Mouse (Mus musculus) cerebellum, adult 18-20 months (tissue): Measurements from ENCODE around the gene Cps1.

Experiments
- DNase-seq, 2 experiments: peaks; one replicate each; pipeline ENCODE4 v3.0.0; 2021

The Cps1 gene

DNA sequence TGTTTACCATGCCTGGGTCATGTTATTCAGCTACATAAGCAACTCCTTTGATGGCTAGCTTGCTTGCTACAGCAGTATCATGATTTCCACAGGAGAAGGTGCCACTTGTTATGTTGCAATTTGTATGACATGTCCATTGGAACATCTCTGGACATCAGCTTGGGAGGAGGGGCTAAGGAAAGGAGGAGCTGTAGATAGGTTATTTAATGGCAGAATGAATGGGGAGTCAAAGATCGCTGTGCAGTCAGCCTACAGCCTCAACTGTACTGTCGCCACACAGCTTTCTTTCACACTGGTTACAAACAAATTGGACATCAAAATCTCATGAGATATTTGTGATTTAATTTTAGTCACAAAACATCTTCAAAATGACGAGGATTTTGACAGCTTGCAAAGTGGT, at the start of gene Cps1:
Gene Cps1 (plus strand): TSS at position 230 of the 400 bp plus-strand sequence.
- DNase-seq: no peak

DNA sequence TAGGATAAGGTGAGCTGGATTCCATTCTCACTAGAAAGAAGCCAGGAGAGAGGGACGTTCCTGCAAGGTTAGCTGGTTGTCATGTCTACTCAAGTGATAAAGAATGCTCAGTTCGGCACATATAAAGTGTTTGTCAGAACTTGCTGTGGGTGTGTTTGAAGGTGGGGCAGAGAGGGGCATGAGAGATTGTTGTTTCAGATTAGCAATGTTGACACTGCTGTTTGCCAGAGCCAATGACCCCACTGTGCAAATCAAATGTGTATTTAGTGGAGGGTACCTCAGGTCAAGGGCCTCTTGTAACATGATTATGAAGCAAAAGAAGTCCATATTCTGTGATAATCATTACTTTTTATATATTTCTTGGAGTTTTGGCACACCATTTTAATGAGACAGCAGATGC, 45.1 kb upstream of the Cps1 start:
- DNase-seq: no peak

DNA sequence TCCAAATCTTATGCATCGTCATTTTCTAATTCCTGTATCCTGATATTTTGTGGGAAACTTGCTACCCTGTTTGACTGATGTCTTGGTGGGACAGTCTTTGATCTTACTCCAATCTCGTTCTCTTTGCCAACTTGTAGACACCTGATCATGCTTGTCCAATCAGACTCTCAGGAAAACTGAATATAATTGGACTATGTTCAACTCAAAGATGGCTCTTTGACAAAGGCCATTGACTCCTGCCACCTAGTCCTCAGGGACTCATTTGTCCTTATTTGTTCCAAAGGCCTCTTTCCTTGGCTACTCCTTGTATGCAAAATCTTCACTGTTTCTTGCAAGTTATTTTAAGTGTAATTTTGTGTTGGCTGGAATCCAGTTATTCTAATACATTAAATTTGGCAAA, 44.2 kb upstream of the Cps1 start:
- no peak for DNase-seq

DNA sequence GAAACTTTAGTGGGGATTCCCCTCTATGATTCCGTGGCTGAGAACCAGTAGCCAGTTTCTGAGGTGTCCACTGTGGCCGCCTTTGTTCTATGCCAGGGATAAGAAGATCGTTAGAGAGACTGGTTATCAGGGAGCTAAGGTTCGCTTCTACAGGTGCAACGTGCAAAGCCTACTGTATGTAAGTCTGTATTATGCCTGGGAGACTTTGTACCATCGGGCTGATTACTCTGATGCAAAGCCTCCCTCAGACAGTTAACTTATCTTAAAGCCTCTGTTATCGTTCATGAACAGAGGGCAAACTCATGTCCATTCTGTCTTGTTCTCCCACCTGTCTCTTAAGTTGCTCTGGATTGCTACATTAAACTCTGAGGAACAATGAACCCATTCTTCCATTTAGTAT, 43.7 kb upstream of the Cps1 start:
- no peak for DNase-seq

DNA sequence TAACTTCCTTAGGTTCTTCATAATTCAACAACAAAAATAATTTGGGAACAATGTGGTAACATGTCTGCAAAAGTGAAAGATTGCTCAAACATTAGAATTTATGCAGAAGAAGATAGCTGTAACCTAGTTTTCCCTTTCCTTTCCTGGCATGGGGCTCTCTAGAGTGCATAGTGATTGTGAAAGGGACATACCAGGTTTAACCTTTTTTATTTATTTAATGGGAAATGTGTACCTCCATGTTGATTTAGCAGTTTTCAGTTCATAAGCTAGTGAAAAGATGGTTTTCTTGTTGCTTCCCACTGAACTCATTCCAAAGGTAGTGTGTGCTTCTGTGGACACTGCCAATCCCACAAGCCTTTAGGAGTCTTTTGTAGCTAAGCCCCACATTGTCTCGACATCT, 30.4 kb upstream of the Cps1 start:
- no peak for DNase-seq

DNA sequence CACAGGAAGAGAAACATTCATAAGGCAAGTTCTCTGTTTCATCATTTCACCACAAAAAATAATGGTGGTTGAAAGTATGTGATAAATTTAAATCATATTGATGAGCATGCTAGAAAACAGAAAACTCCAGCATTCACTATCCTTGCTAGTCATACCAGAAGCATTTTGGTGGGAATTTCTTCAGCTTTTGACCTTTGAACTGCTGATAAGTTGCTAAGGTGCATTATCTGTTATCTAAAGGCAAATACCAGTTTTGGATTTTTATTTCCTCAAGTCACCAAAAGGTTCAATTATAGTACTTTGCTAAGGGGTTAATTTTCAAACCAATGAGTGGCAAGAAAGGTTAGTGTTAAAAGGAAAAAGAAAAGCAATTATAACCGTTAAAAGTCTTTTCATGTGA, 23.6 kb upstream of the Cps1 start:
- DNase-seq: no peak

DNA sequence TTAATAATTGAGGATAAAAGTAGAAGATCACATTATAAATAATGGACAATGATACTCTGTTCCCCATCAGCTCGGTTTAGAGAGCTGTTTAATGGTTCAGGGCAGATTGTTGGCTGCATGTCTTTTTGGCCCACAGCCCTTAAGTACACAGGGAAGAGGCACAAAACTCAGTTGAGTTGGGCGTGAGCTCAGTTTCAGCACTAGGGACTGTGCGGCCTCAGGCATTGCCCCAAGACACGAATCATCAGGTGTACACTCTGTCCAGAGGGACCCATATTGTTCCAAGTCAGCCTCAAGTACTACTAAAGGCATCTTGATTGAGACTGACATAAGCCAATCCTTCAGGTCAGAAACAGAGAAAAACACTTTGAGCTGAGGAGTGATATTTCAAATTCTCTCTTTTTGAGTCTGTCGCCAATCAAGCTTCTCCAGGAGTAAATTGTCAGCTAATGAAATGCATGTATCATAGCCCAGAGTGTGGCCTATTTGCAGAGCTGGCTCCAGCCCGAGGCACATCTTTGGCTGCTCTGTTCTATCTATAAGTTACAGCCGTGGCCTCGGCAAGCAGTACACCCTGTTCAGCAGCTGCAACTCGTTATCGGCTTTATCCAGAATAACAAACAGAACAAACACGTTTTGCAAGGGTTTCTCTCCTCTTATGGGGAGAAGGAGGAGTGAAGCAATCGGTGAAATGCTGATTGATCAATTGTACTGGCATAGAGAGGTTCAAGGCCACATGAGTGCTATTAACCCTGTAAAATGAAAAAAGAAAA, 19.2 kb upstream of the Cps1 start:
- no peak for DNase-seq

DNA sequence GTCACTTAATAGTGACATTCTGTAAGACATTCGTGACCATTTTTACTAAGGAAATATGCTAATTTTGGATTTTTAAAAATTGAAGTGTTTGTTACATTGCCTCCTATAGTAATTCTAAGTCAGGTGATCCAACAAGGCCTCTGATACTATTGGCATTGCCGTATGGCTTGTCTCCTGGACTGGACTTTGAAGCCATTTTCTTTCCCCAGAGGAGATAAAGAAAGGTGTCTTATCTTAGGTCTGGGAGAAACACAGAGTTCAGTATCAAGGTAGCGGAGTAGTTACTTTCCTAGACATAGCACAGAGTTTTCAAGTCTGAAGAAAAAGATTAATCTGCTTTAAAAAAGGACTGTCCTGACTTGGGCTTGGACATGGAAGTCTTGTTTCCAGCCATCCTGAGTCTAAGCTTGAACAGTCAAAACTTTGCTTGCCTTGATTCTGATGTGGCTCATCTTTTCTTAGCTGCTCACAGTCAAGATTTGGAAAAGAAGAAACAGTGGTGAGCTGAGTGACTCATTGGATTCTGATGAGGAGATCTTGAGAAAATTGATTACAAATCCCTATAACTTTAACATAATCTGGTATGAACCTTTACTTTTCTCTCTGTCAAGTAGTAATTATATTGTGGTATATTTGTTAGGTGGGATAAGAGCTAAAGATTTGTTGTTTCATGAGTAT, 11.1 kb upstream of the Cps1 start:
- no peak for DNase-seq

DNA sequence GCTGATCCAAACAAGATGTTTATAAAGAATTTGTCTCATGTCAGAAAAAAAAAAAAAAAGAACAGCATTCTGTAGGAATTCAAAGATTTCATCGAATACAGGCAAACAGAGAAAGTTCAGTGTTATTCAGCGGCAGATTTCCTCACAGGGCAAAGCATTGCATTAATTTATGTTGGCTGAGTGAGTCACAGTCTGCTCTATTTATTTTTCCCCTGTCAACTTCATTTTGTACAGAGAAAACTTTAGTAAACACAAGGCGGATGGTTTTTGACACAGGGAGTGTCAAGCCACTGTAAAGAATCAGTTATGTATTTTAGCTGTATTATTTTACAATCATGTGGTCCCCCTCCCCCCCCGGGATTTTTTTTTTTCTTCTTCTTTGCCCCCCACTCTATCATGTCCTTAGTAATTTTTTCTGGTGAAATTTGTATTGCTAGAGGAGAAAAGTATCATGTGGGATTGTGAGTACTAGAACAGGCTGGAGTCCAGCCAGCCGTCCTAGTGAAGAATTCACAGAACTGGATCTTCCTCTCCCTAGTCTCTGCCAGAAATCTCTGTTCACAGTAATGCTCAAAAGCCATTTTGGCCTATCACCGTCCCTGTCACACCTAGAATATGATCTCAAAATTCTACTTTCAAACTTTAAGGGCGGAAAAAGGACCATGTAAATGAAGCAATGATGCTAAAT, 9.3 kb upstream of the Cps1 start:
- DNase-seq: no peak

DNA sequence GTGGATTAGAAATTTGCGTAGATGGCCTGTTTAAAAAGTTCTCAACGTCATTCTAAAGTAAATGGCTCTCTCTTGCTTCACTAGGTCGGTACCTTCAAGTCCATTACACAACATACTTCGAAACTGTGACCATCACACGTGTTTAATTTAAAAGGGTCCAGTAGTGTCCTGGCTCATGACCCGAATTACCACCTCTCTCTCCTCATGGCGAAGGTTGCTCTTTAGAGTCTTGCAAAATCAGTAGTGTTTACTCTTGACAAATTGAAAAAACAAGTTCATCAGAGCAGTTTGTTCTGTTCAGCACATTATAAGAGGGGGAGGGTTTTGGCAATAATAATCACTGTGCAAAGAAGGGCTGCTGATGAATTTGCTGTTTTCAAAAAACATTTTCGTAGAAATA, 6.3 kb upstream of the Cps1 start:
- DNase-seq: no peak

DNA sequence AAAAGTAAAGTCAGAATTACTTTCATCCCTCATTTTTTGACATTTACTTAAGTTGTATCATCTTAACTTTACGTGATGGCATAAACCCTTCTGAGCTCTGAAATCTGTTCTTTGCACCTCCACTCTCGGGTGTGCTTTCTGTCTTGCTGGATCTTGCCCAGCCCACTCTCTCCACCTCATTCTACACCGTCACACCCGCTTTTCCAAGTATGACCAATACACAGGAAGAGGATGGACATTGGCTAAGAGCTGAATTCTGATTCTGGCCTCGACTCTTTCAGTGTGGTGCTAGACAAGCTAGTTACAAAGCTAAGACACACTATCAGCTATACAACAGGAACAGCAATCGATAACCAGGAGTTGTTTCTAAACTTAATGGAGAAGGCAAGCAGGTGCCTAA, 5.0 kb upstream of the Cps1 start:
- no peak for DNase-seq

DNA sequence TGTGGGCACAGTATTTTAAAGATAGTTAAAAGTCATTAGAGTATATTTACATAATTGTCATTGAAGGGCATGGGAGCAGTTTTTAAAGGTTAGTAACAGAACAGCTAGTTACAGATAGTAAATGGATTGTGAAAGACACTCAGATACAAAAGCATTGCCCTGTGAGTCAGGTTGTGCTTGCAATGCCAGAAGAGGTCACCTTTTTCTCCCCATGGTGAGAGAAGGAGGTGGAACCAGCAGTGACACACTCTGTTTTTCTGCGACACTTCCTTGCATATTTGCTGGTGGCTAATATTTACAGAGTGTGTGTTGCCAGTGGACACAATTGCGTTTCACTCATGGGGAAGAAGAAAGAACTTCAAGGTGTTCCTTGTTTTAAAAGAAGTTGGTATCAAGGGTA, 2.6 kb downstream of the Cps1 start:
- no peak for DNase-seq

DNA sequence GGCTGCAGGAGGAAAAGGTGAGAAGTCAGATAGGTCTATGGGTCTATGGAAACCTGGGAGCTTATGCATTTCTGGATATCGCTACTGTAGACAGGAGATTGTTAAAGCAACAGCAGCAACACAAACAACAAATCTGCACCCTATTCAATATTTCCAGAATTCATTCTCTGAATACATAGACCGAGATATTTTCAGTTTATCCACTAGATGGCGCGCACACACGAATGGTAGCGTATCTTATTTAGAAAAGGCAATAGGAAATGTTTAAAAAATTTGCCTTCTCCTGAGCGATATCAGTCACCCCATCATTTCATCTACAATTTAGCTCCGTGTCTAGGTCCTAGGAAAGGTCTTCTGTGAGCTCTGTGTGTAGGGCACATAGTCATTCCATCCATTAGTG, 21.1 kb downstream of the Cps1 start:
- peak; percentile 5 to 14 for DNase-seq

DNA sequence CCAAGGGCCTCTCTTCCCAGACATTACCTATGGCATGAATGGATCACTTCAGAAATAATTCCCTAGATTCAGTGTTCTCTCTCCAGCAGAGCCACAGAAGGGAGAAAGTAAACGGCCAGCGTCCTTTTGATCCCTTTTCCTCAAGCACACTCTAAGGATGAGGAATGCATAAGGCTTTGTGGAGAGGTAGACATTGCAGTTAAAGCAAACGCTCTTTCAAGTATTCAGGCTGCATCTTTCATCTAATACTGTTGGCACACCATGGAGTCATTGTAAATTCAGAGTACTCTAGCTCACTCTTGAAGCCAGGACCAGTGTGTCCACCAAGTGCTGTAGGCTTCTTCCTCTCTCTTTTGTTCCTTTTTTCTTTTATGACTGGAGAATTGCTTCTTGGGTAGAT, 28.4 kb downstream of the Cps1 start:
- no peak for DNase-seq

DNA sequence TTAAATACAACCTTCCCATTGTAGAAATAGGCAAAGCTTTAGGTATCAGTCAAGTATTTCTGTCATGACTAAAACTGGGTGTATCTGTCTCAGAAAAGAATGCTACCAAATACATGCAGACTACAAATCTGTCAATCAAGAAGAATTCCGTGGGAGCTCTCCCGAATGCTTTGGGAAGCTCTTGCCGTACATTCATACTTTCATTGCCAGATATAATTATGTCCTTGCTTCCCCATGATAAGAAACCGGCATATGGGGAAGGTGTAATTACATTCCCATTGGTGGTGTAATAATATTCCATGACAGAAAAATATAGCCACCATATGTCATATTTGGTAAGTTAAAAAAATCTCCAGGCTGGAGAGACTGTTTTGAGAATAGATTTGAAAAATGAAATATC, 44.5 kb downstream of the Cps1 start:
- no peak for DNase-seq

DNA sequence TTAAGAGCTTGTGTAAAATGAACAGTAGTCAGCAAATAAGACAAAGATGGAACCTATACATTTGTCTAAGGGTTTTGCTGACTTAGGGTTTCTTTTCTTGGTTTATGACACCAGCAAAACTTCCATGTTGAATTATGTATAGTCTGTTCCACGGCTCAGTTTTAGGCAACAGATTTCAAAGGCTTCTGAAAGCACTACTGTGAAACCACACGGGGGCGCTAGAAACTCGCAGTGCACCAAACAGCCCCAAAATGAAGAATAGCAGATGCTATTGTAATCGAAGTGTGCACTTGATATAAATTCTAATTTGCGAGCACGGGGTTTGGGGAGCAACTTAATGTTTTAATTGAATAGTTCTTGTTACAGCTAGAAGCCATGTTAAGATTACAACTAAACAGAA, 58.3 kb downstream of the Cps1 start:
- peak; percentile 23 to 54 for DNase-seq

DNA sequence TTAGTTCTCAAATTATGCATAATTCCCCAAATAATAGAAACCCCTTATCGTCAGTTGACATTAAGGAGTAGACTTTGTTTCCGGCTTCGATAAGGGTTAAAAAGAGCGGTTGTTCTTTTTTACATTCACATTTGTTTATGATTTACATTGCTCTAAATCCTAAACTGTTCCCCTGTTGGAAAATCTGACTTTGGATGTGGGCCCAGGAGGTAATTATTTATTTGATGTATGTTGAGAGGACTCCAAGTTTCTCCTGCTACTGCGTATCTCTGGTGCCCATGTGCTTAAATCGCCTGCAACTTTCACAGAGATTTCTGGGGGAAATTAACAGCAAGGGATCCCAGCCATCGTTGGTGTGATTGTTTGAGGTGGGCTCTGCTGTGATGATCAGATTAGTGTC, 59.4 kb downstream of the Cps1 start:
- DNase-seq: no peak

DNA sequence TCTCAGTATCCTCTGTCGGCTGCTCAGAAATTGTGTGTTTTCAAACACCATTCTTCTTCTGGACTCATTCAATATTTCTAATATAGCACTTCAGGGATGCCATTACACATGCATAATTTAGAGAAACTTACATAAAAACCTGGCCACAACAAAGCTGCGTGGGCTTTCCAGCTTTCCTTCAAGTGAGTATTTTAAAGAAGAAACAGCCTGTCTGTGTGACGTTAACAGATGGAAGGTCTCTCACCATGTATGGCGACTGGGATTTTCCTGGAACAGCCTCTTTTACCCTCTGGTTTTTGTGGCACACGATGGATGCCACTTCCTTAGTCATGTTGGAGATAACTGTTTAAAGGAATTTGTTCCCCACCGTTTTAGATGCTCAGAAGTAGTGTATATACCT, 60.7 kb downstream of the Cps1 start:
- DNase-seq: no peak

DNA sequence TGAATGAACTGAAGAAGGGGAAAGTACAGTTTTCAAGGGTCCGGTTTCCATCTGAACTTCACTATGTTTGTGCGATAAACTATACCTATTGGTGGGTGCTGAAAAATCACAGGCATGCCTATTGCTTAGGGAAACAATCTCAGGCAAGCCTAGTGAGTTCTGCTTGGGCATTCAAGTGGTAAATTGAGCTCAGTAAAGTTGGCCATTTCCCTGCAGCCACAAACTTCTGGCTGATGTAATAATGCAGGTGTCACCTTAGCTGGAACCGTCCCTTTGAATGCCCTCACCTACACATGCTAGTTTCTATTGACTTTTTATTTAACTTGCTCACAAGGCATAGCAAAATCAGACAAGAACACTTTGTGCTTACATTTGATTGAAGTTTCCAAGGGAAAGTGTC, 61.3 kb downstream of the Cps1 start:
- DNase-seq: no peak

DNA sequence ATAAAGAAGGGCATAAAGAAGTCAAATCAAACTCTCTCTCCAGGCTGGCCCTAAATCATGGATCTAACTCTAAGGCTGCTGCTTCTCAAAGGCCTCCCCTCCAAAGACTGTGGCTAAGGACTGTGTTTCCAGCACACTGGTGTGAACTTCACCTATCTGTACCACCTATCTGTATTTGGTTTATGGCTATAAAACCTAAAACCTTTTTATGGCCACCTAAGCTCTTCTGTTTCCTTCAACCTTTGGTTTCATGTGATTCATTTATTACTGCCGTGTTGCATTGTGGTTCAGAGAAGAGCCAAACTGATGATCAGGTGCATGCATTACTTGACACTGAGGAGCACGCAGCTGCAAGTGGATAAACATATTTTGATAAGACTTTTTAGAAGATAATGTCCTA, 74.5 kb downstream of the Cps1 start:
- DNase-seq: no peak

DNA sequence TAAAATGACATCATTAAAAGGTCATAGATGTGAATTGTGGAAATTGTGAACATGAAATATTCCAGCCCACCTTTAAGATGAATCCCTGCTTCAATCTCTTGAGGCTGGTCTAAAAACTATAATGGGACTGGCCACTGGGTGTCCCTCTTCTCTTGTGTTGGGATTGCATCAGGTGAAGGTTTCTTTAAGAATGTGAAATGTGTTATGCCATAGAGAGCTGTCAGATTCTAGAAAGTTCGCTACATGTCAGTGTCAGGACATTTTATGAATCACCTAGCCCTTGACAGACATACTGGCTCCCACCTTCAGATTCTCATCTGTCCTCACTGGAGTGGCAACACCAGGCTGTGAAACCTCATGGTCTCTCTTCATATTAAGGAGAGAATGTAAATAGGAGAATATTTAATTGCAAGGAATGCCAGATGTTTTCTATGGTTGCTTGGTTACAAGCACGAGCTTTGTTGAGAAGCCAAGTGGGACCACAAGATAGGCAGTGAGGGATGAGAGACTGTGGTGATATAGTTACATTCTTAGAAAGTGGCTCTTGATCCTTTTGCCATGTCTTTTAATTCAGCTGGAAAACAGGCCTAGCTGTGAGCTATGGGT, 95.6 kb downstream of the Cps1 start:
- DNase-seq: no peak

DNA sequence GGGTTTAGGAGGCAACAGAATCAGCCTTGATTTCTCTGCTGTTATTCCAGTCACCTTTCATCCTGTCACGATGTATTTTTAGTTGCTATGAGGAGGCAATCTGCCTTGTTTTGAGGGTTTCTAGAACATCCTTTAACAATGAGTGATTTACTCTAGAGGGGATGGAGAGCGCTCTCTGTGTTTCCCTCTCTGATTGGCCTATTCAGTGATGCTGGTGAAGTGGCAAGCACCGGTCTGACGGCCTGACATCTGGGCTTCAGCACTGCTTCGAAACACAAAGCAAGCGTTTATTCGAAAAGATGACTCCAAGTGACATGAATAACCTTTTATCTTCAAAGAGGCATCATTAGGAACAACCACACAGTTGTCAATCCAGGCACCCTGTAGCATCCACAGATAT, 100.8 kb downstream of the Cps1 start:
- DNase-seq: no peak

DNA sequence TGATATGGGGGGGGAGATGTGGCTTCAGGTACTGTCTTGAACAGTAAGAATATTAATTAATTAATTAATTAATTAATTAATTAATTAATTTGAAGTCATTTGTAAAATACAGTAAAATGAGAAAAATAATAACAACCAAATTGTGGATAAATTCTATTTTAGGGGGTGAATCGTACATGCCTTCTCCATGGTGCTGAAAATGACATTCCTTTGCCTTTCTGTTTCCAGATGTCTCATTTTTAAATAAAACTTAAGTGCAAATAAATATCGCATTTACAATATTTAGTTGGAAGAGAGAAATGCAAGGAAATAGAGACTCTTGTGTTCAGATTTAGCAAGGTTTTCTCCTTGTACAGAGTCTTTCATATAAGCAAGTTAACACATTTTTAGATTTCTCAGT, 112.0 kb downstream of the Cps1 start:
- DNase-seq: no peak
